Mouse (Mus musculus) midbrain, embryonic 14.5 days (tissue): ENCODE results near the gene Spaca7. TPM values are rescaled to one million over a fixed set of nuclear protein-coding genes. Genes with fewer than 3 reads are reported as not detected.

Experiments
- ATAC-seq: fragments of 200-750 bp; cut with Nextera tagmentation; 2 replicates; pipeline ENCODE4 v1.8.0; 2017; ENCODE audit warnings: moderate number of reproducible peaks, moderate library complexity; ENCODE audit not compliant: low FRiP score, low TSS enrichment
- DNase-seq: peaks from one replicate; pipeline ENCODE4 v3.0.0-alpha.2; 2015
- H3K27ac ChIP-seq: fragments of 300-500 bp; sonication (generic); replicated peaks from 2 replicates; pipeline ENCODE4 v1.5.1; 2014; ENCODE audit warnings: mild to moderate bottlenecking, low read depth, low read length, moderate library complexity
- H3K27me3 ChIP-seq: fragments of 300-500 bp; sonication (generic); 2 replicates; pipeline ENCODE4 v1.6.1; 2014; ENCODE audit warnings: low read length, control low read depth, mixed read lengths; ENCODE audit not compliant: control insufficient read depth, insufficient read depth
- H3K36me3 ChIP-seq: fragments of 300-500 bp; sonication (generic); 2 replicates; pipeline ENCODE4 v1.6.1; 2014; ENCODE audit warnings: low read length, control low read depth; ENCODE audit not compliant: control insufficient read depth, insufficient read depth
- H3K4me1 ChIP-seq: fragments of 300-500 bp; sonication (generic); 2 replicates; pipeline ENCODE4 v1.6.1; 2014; ENCODE audit warnings: mild to moderate bottlenecking, antibody characterized with exemption, low read length, control low read depth; ENCODE audit not compliant: control insufficient read depth, insufficient read depth
- H3K4me2 ChIP-seq: fragments of 300-500 bp; sonication (generic); 2 replicates; pipeline ENCODE4 v1.6.1; 2014; ENCODE audit warnings: mild to moderate bottlenecking, low read length, moderate library complexity
- H3K4me3 ChIP-seq: fragments of 300-500 bp; sonication (generic); replicated peaks from 2 replicates; pipeline ENCODE4 v1.5.1; 2014; ENCODE audit warnings: low read depth, low read length
- H3K9ac ChIP-seq: fragments of 300-500 bp; sonication (generic); replicated peaks from 2 replicates; pipeline ENCODE4 v1.6.1; 2014; ENCODE audit warnings: mild to moderate bottlenecking, low read length, moderate library complexity
- H3K9me3 ChIP-seq: fragments of 300-500 bp; sonication (generic); 2 replicates; pipeline ENCODE4 v1.6.1; 2016; ENCODE audit warnings: low read length, control low read depth, mixed read lengths; ENCODE audit not compliant: control insufficient read depth
- WGBS: fragments of 180-500 bp; shearing (Covaris S2); extraction: QIAGEN DNeasy Blood & Tissue Kit; methylation state at CpG from one replicate; pipeline ENCODE4 v1.1.7; 2014; 5-methylcytosine and 5-hydroxymethylcytosine counted together
- polyA plus RNA-seq: library from polyadenylated mRNA; unstranded; fragments of >200 nt; fragmentation: Nextera tagmentation; extraction: Ambion mirVana; gene quantifications from 2 replicates; pipeline ENCODE4 v1.2.1, GENCODE M21; 2014

Gene Spaca7
- polyA plus RNA-seq, 1 experiment from 2014 or later, result not detected

DNA sequence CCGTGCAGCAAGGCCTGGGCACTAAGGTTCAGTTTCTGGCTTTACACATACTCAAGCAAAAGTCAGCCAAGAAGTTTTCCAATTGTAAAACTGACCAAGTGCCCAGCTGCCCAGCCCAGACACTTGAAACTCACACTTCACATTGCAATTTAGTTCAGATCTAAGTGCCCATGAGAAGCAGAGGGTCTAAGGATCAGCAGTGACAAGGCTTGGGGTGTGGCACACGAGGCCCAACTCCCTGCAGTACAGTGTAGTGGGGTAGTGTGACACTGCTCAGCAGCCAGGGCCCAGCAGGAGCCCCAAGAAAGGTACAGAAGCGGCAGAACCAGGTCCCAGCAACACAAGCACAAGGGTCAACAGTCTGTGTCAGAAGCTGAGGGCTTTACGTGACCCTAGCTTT is 76.1 kb downstream of the Spaca7 start:
- no peak for DNase-seq
- H3K27ac ChIP-seq, result no peak overlapping the region
- 91% methylated on average over 4 of the region's 4 CpGs for WGBS
- H3K9me3 ChIP-seq, result no peaks in the 10 kb centered on the region
- no peaks in the 10 kb centered on the region for H3K4me1 ChIP-seq
- no peak overlapping the region for H3K4me3 ChIP-seq
- no peak overlapping the region for H3K4me2 ChIP-seq
- H3K27me3 ChIP-seq, result no peaks in the 10 kb centered on the region
- no peak for ATAC-seq
- no peak overlapping the region for H3K9ac ChIP-seq
- H3K36me3 ChIP-seq, result peaks cover 76% of the 10 kb centered on the region

Other genes starting within 250 kb of the Spaca7 start
- gene Sox1, start 177.7 kb upstream of the Spaca7 start, polyA plus RNA-seq, result 3.4 and 3.8 TPM in 2 replicates
- gene Tubgcp3, start 99.2 kb downstream of the Spaca7 start, polyA plus RNA-seq, result 43.4 and 50.3 TPM in 2 replicates
- 13.6 and 16.5 TPM in 2 replicates for gene Atp11a, start 184.0 kb downstream of the Spaca7 start, polyA plus RNA-seq